Comparison of ENCODE assay signal across 8 mouse cellular contexts in genomic region chr11:100527066-100527457, GRCm38 (mm10). TPM values are rescaled to one million over a fixed set of nuclear protein-coding genes. Genes with fewer than 3 reads are reported as not detected.
A peak's percentile ranks its signal among the peaks of the same experiment; 100 is the strongest.
DNase-seq lines count a peak whose midpoint lies in the region; ATAC-seq and TF ChIP-seq lines count a peak whose summit lies in the region.

No protein-coding gene starts in this region.

- DNase-seq in adrenal gland, adult 18-20 months (ENCODE audit: low spot score in 2 of 2) = peak; percentile 49 to 52
- no peak for DNase-seq in adrenal gland, postnatal 4 days (ENCODE audit: low spot score in 2 of 2)
- peak; percentile 71 for DNase-seq in embryo, embryonic 9.5 days (ENCODE audit: extremely low spot score)
- peak; percentile 26 to 55 for DNase-seq in gastrocnemius, postnatal 36 days
- DNase-seq in kidney, adult 2 months = peak; percentile 78
- DNase-seq in spleen, adult 18-20 months = peak; percentile 43 to 51

- H3K4me2 ChIP-seq in limb, embryonic 12.5 days = peak overlapping the region; percentile 93
- H3K4me2 ChIP-seq in midbrain, embryonic 12.5 days (replicated peaks) = peak overlapping the region; percentile 97

- H3K27me3 ChIP-seq in kidney, adult 2 months (replicated peaks; ENCODE audit: control insufficient read depth, insufficient read depth, low read length) = no peaks in the 10 kb centered on the region
- no peaks in the 10 kb centered on the region for H3K27me3 ChIP-seq in limb, embryonic 12.5 days
- H3K27me3 ChIP-seq in midbrain, embryonic 12.5 days = no peaks in the 10 kb centered on the region; the same call in 1 of the 2 replicates

- peak overlapping the region; percentile 75 for H3K9ac ChIP-seq in limb, embryonic 12.5 days (replicated peaks)
- H3K9ac ChIP-seq in midbrain, embryonic 12.5 days (replicated peaks) = peak overlapping the region; percentile 93

- H3K36me3 ChIP-seq in kidney, adult 2 months (ENCODE audit: control insufficient read depth, insufficient read depth, low read length) = no peaks in the 10 kb centered on the region
- H3K36me3 ChIP-seq in limb, embryonic 12.5 days = peaks cover 26% of the 10 kb centered on the region
- H3K36me3 ChIP-seq in midbrain, embryonic 12.5 days = peaks cover 23% of the 10 kb centered on the region

- intact Hi-C loops in gastrocnemius, postnatal 36 days (cut with DNase I) = no loop called here

- ATAC-seq in limb, embryonic 12.5 days (ENCODE audit: insufficient number of reproducible peaks, insufficient read depth, low FRiP score, low TSS enrichment, low read depth) = peak; percentile 16; the same call in 1 of the 2 replicates
- ATAC-seq in midbrain, embryonic 12.5 days (ENCODE audit: low FRiP score, low read depth) = peak; percentile 31

- no peak overlapping the region for H3K27ac ChIP-seq in kidney, adult 2 months (ENCODE audit: insufficient read depth, low read depth, low read length)
- peak overlapping the region; percentile 91 for H3K27ac ChIP-seq in limb, embryonic 12.5 days
- H3K27ac ChIP-seq in midbrain, embryonic 12.5 days (replicated peaks) = peak overlapping the region; percentile 89

- no peaks in the 10 kb centered on the region for H3K9me3 ChIP-seq in limb, embryonic 12.5 days
- H3K9me3 ChIP-seq in midbrain, embryonic 12.5 days = no peaks in the 10 kb centered on the region

- peak; percentile 33; the same call in 1 of the 2 replicates for TF ChIP-seq CTCF in kidney, adult 2 months (conservative IDR thresholded peaks at IDR 0.05; ENCODE audit: insufficient read depth, insufficient read length, low read depth, low read length)

- TF ChIP-seq POLR2A in kidney, adult 2 months (IDR thresholded peaks at IDR 0.05; ENCODE audit: low read depth, low read length) = no peak

- H3K4me1 ChIP-seq in kidney, adult 2 months (ENCODE audit: control insufficient read depth, insufficient read depth, low read length) = peaks cover 16% of the 10 kb centered on the region; the same call in 1 of the 2 replicates
- peaks cover 27% of the 10 kb centered on the region for H3K4me1 ChIP-seq in limb, embryonic 12.5 days (replicated peaks)
- H3K4me1 ChIP-seq in midbrain, embryonic 12.5 days = peaks cover 30% of the 10 kb centered on the region

- 1% methylated on average over 26 of the region's 26 CpGs for WGBS in kidney, adult 2 months
- WGBS in limb, embryonic 12.5 days = under 1% methylated on average over 26 of the region's 26 CpGs
- under 1% methylated on average over 26 of the region's 26 CpGs for WGBS in midbrain, embryonic 12.5 days

- peak overlapping the region; percentile 78 for H3K4me3 ChIP-seq in kidney, adult 2 months (ENCODE audit: insufficient read depth, low read depth, low read length)
- peak overlapping the region; percentile 79 for H3K4me3 ChIP-seq in limb, embryonic 12.5 days (replicated peaks)
- H3K4me3 ChIP-seq in midbrain, embryonic 12.5 days = peak overlapping the region; percentile 93

RNA-seq across cellular contexts. Expression of gene Acly, which starts 0.7 kb away (rescaled TPM):
- 1,000 to 10,000 TPM; 1,875 to 2,782 TPM for total RNA-seq in adrenal gland, adult 18-20 months (2021)
- total RNA-seq in adrenal gland, postnatal 4 days (2021) = 100 to 1,000 TPM; 420 to 464 TPM
- total RNA-seq in gastrocnemius, postnatal 36 days (2021) = 10 to 100 TPM; 10.4 to 13.6 TPM
- 181 and 191 TPM in 2 replicates for polyA plus RNA-seq in kidney, adult 2 months (2012; rRNA removed)
- 186 and 196 TPM in 2 replicates for polyA plus RNA-seq in limb, embryonic 12.5 days (2016; fragmentation: Nextera tagmentation; extraction: Ambion mirVana)
- polyA plus RNA-seq in midbrain, embryonic 12.5 days (2016; fragmentation: Nextera tagmentation; extraction: Ambion mirVana) = 366 and 368 TPM in 2 replicates

RNA-seq across cellular contexts. Expression of gene Ttc25, which starts 18.3 kb away (rescaled TPM):
- total RNA-seq in adrenal gland, adult 18-20 months (2021) = 10 to 100 TPM in 1 of 2 experiments, 1 to 10 TPM in 1; 8.8 to 18.8 TPM
- 1 to 10 TPM; 2.2 TPM for total RNA-seq in adrenal gland, postnatal 4 days (2021)
- total RNA-seq in gastrocnemius, postnatal 36 days (2021) = under 1 TPM; 0.10 to 0.54 TPM
- 0.84 and 1.4 TPM in 2 replicates for polyA plus RNA-seq in kidney, adult 2 months (2012; rRNA removed)
- polyA plus RNA-seq in limb, embryonic 12.5 days (2016; fragmentation: Nextera tagmentation; extraction: Ambion mirVana) = 1.2 and 1.4 TPM in 2 replicates
- polyA plus RNA-seq in midbrain, embryonic 12.5 days (2016; fragmentation: Nextera tagmentation; extraction: Ambion mirVana) = 2.4 and 2.6 TPM in 2 replicates

RNA-seq across cellular contexts. Expression of gene Cnp, which starts 47.6 kb away (rescaled TPM):
- total RNA-seq in adrenal gland, adult 18-20 months (2021) = 10 to 100 TPM; 33.2 to 40.6 TPM
- total RNA-seq in adrenal gland, postnatal 4 days (2021) = 10 to 100 TPM; 49.5 to 51.3 TPM
- total RNA-seq in gastrocnemius, postnatal 36 days (2021) = 1 to 10 TPM; 4.3 to 7.3 TPM
- polyA plus RNA-seq in kidney, adult 2 months (2012; rRNA removed) = 10.5 and 13.5 TPM in 2 replicates
- polyA plus RNA-seq in limb, embryonic 12.5 days (2016; fragmentation: Nextera tagmentation; extraction: Ambion mirVana) = 32.3 and 34.5 TPM in 2 replicates
- 19.7 and 20.4 TPM in 2 replicates for polyA plus RNA-seq in midbrain, embryonic 12.5 days (2016; fragmentation: Nextera tagmentation; extraction: Ambion mirVana)

RNA-seq across cellular contexts. Expression of gene Klhl11, which starts 54.5 kb away (rescaled TPM):
- 10 to 100 TPM; 51.5 to 58.3 TPM for total RNA-seq in adrenal gland, adult 18-20 months (2021)
- total RNA-seq in adrenal gland, postnatal 4 days (2021) = 10 to 100 TPM; 48.8 to 50.0 TPM
- total RNA-seq in gastrocnemius, postnatal 36 days (2021) = 1 to 10 TPM; 3.3 to 3.7 TPM
- 2.3 and 3.3 TPM in 2 replicates for polyA plus RNA-seq in kidney, adult 2 months (2012; rRNA removed)
- polyA plus RNA-seq in limb, embryonic 12.5 days (2016; fragmentation: Nextera tagmentation; extraction: Ambion mirVana) = 14.1 and 15.4 TPM in 2 replicates
- 13.7 and 15.3 TPM in 2 replicates for polyA plus RNA-seq in midbrain, embryonic 12.5 days (2016; fragmentation: Nextera tagmentation; extraction: Ambion mirVana)

Comparison
In these comparisons a context has a peak if more than half of its experiments do, and no peak if none do; other contexts are left out.
1. DNase-seq: peak in adrenal gland, adult 18-20 months (2 of 2), embryo, embryonic 9.5 days (single experiment), gastrocnemius, postnatal 36 days (2 of 2), kidney, adult 2 months (single experiment) and spleen, adult 18-20 months (2 of 2); none in adrenal gland, postnatal 4 days (0 of 2).
2. RNA of gene Acly, which starts 0.7 kb away (total RNA-seq): 1,875 to 2,782 TPM in adrenal gland, adult 18-20 months and 420 to 464 TPM in adrenal gland, postnatal 4 days; 10.4 to 13.6 TPM in gastrocnemius, postnatal 36 days; every median in the first group is over 10 times any median in the second.
3. RNA of gene Cnp, which starts 47.6 kb away (total RNA-seq): 49.5 to 51.3 TPM in adrenal gland, postnatal 4 days and 33.2 to 40.6 TPM in adrenal gland, adult 18-20 months; 4.3 to 7.3 TPM in gastrocnemius, postnatal 36 days; every median in the first group is over 4 times any median in the second.
4. Peak in every context shown above with its lines, with median percentiles within 50 percentile points of each other: H3K4me3 ChIP-seq.